Mouse (Mus musculus) erythroblast, embryonic 14.5 days (primary cell): ENCODE data around the gene Celsr2.

Experiments used
- GATA1 ChIP-seq: IDR thresholded peaks from 2 replicates; pipeline ENCODE4 v1.6.1; 2012; ENCODE audit warnings: low read length, inconsistent platforms, mixed read lengths
- TAL1 ChIP-seq: IDR thresholded peaks from 3 replicates; pipeline ENCODE4 v1.6.1; 2012; ENCODE audit warnings: low read length, inconsistent platforms, mixed read lengths

DNA sequence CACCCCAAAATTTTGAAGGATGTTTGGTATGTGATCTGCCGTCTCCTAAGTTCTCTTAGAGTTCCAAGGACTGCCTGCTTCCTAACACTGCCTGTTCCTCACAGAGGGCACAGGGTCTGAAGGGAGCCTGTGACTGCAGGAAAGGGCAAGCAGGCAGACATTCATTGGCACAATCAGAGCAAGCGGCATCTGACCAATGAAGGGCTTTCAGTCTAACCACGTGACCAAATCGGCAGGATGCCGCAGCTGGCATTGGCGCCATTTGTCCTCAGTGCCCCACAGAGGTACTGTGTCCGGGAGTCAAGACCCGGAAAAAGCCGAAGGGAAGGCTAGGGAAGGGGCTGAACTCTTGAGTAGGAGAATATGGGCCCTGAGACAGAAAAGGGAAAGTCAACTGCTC is 48.2 kb downstream of the Celsr2 start:
- TF ChIP-seq GATA1 (no peak), TAL1 (no peak)
